Mouse (Mus musculus): ENCODE results near the gene Rpl35. TPM values are rescaled to one million over a fixed set of nuclear protein-coding genes. Genes with fewer than 3 reads are reported as not detected.
"Not testable (repeated sequence)": the region's sequence is repeated elsewhere in the genome, so short reads cannot be mapped to it uniquely, and the experiment has no call there.

Gene Rpl35
- polyA plus RNA-seq, 1 experiment = 184 TPM

DNA sequence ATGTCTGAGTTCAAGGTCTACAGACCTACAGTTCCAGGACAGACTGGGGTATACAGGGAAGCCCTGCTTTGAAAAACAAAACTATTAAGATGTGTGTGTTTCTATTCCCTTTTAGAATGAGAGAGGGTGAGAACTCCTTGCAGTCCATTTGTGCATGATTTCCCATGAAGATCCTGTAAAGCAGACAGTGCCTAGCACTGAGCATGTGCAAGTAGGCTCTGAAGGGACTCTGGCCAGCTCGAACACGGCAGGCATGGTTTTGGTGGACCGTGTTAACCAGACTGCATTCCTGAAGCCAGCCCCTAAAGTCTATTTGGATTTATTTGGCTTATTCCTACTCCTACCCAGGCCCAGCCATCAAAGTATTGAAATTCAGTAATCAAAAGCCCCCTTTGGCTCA is 6.5 kb upstream of the Rpl35 start:
- Histone ChIP-seq H3K36me3 (ENCODE audit: control insufficient read depth, insufficient read depth, low read length) (peaks cover 7% of the 10 kb centered on the region), H3K4me1 (ENCODE audit: control insufficient read depth, insufficient read depth, low read length) (peaks cover 15% of the 10 kb centered on the region), H3K4me3 (ENCODE audit: insufficient read depth, low read depth, low read length) (no peak overlapping the region), H3K27me3 (replicated peaks; ENCODE audit: control insufficient read depth, insufficient read depth, low read length) (no peaks in the 10 kb centered on the region), H3K27ac (ENCODE audit: insufficient read depth, low read depth, low read length) (no peak overlapping the region)
- WGBS = 60% methylated on average over 3 of the region's 3 CpGs
- DNase-seq = no peak
- no peak for TF ChIP-seq CTCF (conservative IDR thresholded peaks at IDR 0.05; ENCODE audit: insufficient read depth, insufficient read length, low read depth, low read length)
- TF ChIP-seq POLR2A (IDR thresholded peaks at IDR 0.05; ENCODE audit: low read depth, low read length) = no peak

DNA sequence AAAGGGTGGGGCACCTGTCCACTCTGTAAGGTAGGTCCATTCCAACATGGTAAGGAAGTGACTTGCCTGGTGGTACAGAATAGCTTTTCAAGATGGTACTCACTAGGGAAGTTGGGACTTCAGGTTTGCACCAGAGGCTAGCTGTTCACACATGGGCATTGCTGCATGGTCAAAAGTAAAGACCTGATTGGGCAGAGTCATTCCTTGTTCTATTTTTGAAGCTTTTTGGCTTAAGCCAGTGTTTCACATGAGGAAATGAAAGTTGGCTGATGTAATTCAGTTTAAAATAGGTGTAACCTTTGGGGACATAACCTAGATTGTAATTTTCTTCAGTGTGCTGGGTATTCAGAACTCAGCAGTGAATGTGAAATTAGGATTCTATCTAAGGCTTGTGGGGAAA is 5.8 kb upstream of the Rpl35 start:
- peaks cover 16% of the 10 kb centered on the region for H3K4me1 ChIP-seq (ENCODE audit: control insufficient read depth, insufficient read depth, low read length)
- peaks cover 7% of the 10 kb centered on the region for H3K36me3 ChIP-seq (ENCODE audit: control insufficient read depth, insufficient read depth, low read length)
- 0 out of 2 replicates have a peak overlapping the region, but pooled peaks have one; percentile 26 for H3K27ac ChIP-seq (ENCODE audit: insufficient read depth, low read depth, low read length)
- TF ChIP-seq POLR2A (IDR thresholded peaks at IDR 0.05; ENCODE audit: low read depth, low read length) (no peak), CTCF (conservative IDR thresholded peaks at IDR 0.05; ENCODE audit: insufficient read depth, insufficient read length, low read depth, low read length) (no peak)
- H3K27me3 ChIP-seq (replicated peaks; ENCODE audit: control insufficient read depth, insufficient read depth, low read length) = no peaks in the 10 kb centered on the region
- DNase-seq = no peak
- H3K4me3 ChIP-seq (ENCODE audit: insufficient read depth, low read depth, low read length) = no peak overlapping the region

DNA sequence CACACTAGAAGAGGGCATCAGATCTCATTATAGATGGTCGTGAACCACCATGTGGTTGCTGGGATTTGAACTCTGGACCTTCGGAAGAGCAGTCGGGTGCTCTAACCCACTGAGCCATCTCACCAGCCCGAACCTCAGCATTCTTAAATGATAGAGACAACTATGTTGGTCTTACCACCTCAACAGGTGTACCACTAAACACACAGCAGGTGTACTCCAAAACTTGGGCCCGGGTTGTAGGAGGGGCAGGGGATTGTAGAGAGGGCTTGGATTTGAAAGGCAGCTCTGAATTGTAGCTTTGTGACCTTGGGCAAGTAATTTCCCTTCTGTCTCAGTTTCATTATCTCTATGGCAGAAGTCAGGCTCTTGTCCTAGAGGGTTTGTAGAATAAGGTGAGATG is 4.7 kb upstream of the Rpl35 start:
- WGBS = 88% methylated on average over 5 of the region's 5 CpGs
- not testable (repeated sequence) for H3K36me3 ChIP-seq (ENCODE audit: control insufficient read depth, insufficient read depth, low read length); DNase-seq; H3K27ac ChIP-seq (ENCODE audit: insufficient read depth, low read depth, low read length); H3K27me3 ChIP-seq (replicated peaks; ENCODE audit: control insufficient read depth, insufficient read depth, low read length); H3K4me3 ChIP-seq (ENCODE audit: insufficient read depth, low read depth, low read length)
- peaks cover 18% of the 10 kb centered on the region for H3K4me1 ChIP-seq (ENCODE audit: control insufficient read depth, insufficient read depth, low read length)

DNA sequence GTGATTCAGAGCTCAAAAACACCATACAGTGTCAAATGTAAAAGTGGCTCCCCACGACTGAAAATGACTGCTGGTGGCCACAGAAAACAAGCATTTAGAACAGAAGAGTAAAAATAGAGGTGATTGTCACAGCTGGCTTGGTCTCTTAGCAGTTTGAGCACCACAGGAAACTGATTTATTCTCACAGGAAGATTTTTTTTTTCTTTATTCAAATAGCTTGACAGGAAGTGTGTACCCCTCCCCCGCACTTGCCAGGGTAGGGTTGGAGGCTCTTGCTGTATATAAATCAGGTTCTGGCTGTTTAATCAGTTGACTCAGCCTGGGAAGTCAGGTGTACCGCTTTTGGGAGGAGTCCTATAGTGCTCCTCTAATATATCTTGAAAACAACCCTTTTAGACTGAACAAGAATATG is 3.5 kb upstream of the Rpl35 start:
- H3K36me3 ChIP-seq (ENCODE audit: control insufficient read depth, insufficient read depth, low read length) = no peaks in the 10 kb centered on the region
- no peaks in the 10 kb centered on the region for H3K27me3 ChIP-seq (replicated peaks; ENCODE audit: control insufficient read depth, insufficient read depth, low read length)
- H3K4me3 ChIP-seq (ENCODE audit: insufficient read depth, low read depth, low read length) = peak overlapping the region; percentile 68
- H3K4me1 ChIP-seq (ENCODE audit: control insufficient read depth, insufficient read depth, low read length) = peaks cover 23% of the 10 kb centered on the region
- 3% methylated on average over 3 of the region's 3 CpGs for WGBS
- H3K27ac ChIP-seq (ENCODE audit: insufficient read depth, low read depth, low read length) = peak overlapping the region; percentile 9; the same call in 1 of the 2 replicates
- TF ChIP-seq CTCF (conservative IDR thresholded peaks at IDR 0.05; ENCODE audit: insufficient read depth, insufficient read length, low read depth, low read length) = no peak
- no peak for TF ChIP-seq POLR2A (IDR thresholded peaks at IDR 0.05; ENCODE audit: low read depth, low read length)
- peak; percentile 38 for DNase-seq

DNA sequence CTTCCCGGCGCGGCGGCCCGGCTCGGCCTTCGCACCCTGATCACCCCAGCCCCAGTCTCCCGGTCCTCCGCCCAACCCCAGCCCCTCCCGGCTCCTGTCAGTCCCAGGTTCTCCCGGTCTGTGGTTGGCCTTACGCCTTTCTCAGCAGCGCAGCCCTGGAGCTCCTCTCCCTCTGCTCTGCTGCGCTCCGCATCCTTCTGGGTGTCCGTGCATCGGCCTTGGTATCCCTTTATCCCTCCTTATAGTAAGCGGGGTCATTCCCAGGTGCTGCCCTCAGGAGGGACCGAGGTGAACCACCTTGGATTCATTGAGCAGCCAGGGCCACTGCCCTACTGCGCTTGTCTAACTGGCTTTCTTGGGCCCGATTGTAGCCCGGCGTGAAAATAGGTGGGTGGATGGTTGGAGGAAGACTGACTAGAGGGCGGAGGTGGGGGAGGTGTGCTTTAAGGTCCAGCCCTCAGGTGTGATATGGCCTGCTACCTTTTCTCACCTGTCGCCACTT is 3.0 kb upstream of the Rpl35 start:
- Histone ChIP-seq H3K4me3 (ENCODE audit: insufficient read depth, low read depth, low read length) (peak overlapping the region; percentile 68), H3K4me1 (ENCODE audit: control insufficient read depth, insufficient read depth, low read length) (peaks cover 27% of the 10 kb centered on the region), H3K36me3 (ENCODE audit: control insufficient read depth, insufficient read depth, low read length) (no peaks in the 10 kb centered on the region), H3K27ac (ENCODE audit: insufficient read depth, low read depth, low read length) (peak overlapping the region; percentile 53), H3K27me3 (replicated peaks; ENCODE audit: control insufficient read depth, insufficient read depth, low read length) (no peaks in the 10 kb centered on the region)
- TF ChIP-seq POLR2A (IDR thresholded peaks at IDR 0.05; ENCODE audit: low read depth, low read length) = no peak
- TF ChIP-seq CTCF (conservative IDR thresholded peaks at IDR 0.05; ENCODE audit: insufficient read depth, insufficient read length, low read depth, low read length) = no peak
- no peak for DNase-seq
- under 1% methylated on average over 25 of the region's 25 CpGs for WGBS

DNA sequence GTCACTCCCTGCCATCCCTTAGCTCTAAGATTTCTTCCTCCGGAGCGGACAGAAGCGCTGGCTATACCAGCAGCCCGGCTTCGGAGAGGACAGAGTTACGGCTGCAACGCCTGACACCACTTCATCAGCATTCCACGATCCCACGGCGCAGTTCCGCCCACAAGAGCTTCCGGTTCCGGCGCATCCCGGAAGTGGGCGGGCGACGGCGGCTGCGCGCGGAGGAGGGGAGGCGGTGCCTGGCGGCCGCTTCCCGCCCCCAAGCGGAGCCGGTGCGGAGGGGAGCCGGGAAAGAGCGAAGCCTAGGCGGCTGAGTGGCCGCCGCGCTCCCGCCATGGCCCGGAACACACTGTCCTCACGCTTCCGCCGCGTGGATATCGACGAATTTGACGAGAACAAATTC is 2.4 kb upstream of the Rpl35 start:
- DNase-seq = peak; percentile 96
- no peaks in the 10 kb centered on the region for H3K27me3 ChIP-seq (replicated peaks; ENCODE audit: control insufficient read depth, insufficient read depth, low read length)
- H3K27ac ChIP-seq (ENCODE audit: insufficient read depth, low read depth, low read length) = peak overlapping the region; percentile 64
- H3K4me1 ChIP-seq (ENCODE audit: control insufficient read depth, insufficient read depth, low read length) = peaks cover 26% of the 10 kb centered on the region
- no peaks in the 10 kb centered on the region for H3K36me3 ChIP-seq (ENCODE audit: control insufficient read depth, insufficient read depth, low read length)
- H3K4me3 ChIP-seq (ENCODE audit: insufficient read depth, low read depth, low read length) = peak overlapping the region; percentile 70
- WGBS = under 1% methylated on average over 43 of the region's 44 CpGs
- peak; percentile 80 for TF ChIP-seq POLR2A (IDR thresholded peaks at IDR 0.05; ENCODE audit: low read depth, low read length)
- no peak for TF ChIP-seq CTCF (conservative IDR thresholded peaks at IDR 0.05; ENCODE audit: insufficient read depth, insufficient read length, low read depth, low read length)

DNA sequence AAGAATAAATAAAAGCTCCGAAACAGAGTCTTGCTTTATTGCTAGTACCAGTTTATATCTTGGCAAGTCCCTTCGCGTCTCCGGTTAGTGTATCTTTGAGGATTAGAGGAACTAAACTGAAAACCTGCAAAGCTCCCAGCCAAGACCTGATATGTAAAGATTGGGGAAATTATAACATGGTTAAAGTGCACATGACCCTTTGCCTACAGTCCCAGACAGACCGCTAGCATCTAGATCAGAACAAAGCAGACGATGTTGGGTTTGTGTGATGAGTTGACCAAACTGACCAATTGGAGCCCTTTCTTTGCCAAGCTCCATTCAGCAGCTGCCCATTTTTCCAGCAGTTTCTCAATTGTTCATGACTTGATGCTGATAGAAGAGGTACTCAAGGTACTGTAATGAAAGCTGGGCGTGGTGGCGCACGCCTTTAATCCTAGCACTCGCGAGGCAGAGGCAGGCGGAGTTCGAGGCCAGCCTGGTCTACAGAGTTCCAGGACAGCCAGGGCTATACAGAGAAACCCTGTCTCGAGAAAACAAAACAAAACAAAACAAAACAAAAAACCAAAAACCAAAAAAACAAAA is 816 bp upstream of the Rpl35 start:
- Histone ChIP-seq H3K27me3 (replicated peaks; ENCODE audit: control insufficient read depth, insufficient read depth, low read length) (no peaks in the 10 kb centered on the region), H3K27ac (ENCODE audit: insufficient read depth, low read depth, low read length) (no peak overlapping the region), H3K36me3 (ENCODE audit: control insufficient read depth, insufficient read depth, low read length) (no peaks in the 10 kb centered on the region), H3K4me3 (ENCODE audit: insufficient read depth, low read depth, low read length) (no peak overlapping the region), H3K4me1 (ENCODE audit: control insufficient read depth, insufficient read depth, low read length) (peaks cover 24% of the 10 kb centered on the region)
- TF ChIP-seq POLR2A (IDR thresholded peaks at IDR 0.05; ENCODE audit: low read depth, low read length) (no peak), CTCF (conservative IDR thresholded peaks at IDR 0.05; ENCODE audit: insufficient read depth, insufficient read length, low read depth, low read length) (no peak)
- 89% methylated on average over 14 of the region's 14 CpGs for WGBS
- DNase-seq = no peak
